Mouse (Mus musculus) cerebral cortex, adult 2 months (tissue): Measurements from ENCODE around the gene Gm3047.

Experiments used
- WGBS: fragments of 180-500 bp; shearing (Covaris S2); methylation state at CpG from one replicate; pipeline ENCODE4 v1.1.7; 2018; 5-methylcytosine and 5-hydroxymethylcytosine counted together

The Gm3047 gene

DNA sequence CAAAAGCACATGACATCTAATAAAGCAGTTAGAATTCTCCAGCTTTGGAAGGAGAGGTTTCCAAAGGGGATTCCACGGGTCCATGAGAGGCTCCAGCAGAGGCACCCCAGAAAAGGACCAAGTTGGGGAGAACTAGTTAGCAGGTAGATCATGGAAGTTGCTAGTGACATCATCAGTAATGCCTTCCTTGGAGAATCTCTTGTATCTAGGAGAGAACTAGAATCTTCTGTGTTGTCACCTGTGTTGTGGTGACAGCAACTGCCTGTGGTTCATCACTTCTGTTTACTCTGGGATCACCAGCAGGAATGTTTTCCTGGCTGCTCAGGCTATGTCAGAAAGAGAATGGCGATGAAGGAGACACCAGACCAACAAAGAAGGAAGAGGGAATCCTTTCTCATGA is at the start of gene Gm3047:
Gene Gm3047, plus strand, starts transcription at position 301 of the 400 bp plus-strand sequence.
- WGBS, result no CpG with 5 or more reads among the region's 2 CpGs
